ENCODE assay signal across 16 mouse cellular contexts in the genomic region with DNA sequence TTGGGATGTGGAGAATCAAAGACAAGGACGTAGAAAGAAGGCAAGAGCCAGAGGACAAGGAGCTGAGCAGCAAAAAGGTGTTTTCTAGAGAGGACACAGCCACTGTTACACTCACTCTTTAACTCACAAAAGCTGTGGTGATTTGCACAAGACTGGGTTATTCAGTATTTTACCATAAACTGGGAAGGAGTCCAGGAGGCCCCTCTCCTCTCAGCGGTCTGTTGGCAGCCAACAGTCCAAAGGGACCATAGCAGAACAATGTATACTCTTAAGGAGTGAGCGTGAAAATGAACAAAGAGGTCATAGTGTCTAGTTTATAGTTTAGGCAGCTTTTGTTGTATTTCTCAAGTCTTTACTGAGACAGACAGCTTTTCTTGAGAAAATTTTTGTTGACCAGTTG. TPM values are rescaled to one million over a fixed set of nuclear protein-coding genes. Genes with fewer than 3 reads are reported as not detected.
A peak's percentile ranks its signal among the peaks of the same experiment; 100 is the strongest.
DNase-seq lines count a peak whose midpoint lies in the region; ATAC-seq and TF ChIP-seq lines count a peak whose summit lies in the region.
"Had no signal": no experiment of that assay in that cellular context is flagged by ENCODE, and none has a peak within 500 bp of the region (broad histone marks: within the 10 kb centered on the region; RNA-seq: fewer than 3 reads in every experiment).

No protein-coding gene starts in this region.

- no peak for TF ChIP-seq CTCF in testis, adult 2 months (IDR thresholded peaks at IDR 0.05; ENCODE audit: control insufficient read depth, insufficient read depth, insufficient replicate concordance, low read depth, low read length)

- WGBS in embryonic facial prominence, embryonic 13.5 days, result 74% methylated on average over 3 of the region's 3 CpGs
- WGBS in embryonic facial prominence, embryonic 10.5 days, result 85% methylated on average over 3 of the region's 3 CpGs
- 50% methylated on average over 3 of the region's 3 CpGs for WGBS in hindbrain, embryonic 14.5 days
- 86% methylated on average over 3 of the region's 3 CpGs for WGBS in hindbrain, embryonic 11.5 days

- 0 out of 2 replicates have a peak, but pooled peaks cover 3% of the 10 kb centered on the region for H3K4me1 ChIP-seq in embryonic facial prominence, embryonic 13.5 days
- no peaks in the 10 kb centered on the region for H3K4me1 ChIP-seq in embryonic facial prominence, embryonic 10.5 days
- 0 out of 2 replicates have a peak, but pooled peaks cover 6% of the 10 kb centered on the region for H3K4me1 ChIP-seq in hindbrain, embryonic 14.5 days (replicated peaks; ENCODE audit: control insufficient read depth, insufficient read depth, low read length)
- H3K4me1 ChIP-seq in hindbrain, embryonic 11.5 days (replicated peaks; ENCODE audit: control insufficient read depth, insufficient read depth, low read length), result no peaks in the 10 kb centered on the region
- H3K4me1 ChIP-seq in testis, adult 2 months (ENCODE audit: control insufficient read depth, insufficient read depth, low read length), result no peaks in the 10 kb centered on the region
- H3K4me1 ChIP-seq: heart, embryonic 10.5 days; limb, embryonic 12.5 days; lung, embryonic 15.5 days had no signal

- no peak for ATAC-seq in embryonic facial prominence, embryonic 13.5 days (ENCODE audit: insufficient number of reproducible peaks, insufficient read depth, low FRiP score, low TSS enrichment, low read depth)
- no peak for ATAC-seq in hindbrain, embryonic 14.5 days (ENCODE audit: low FRiP score)
- ATAC-seq in hindbrain, embryonic 11.5 days (ENCODE audit: low FRiP score), result no peak
- ATAC-seq: intestine, embryonic 16.5 days; Patski had no signal

- DNase-seq in embryonic facial prominence, embryonic 10.5 days (ENCODE audit: low spot score), result no peak
- no peak for DNase-seq in hindbrain, embryonic 14.5 days (ENCODE audit: low spot score)
- no peak for DNase-seq in hindbrain, embryonic 11.5 days (ENCODE audit: low spot score)
- DNase-seq in testis, postnatal 10 days (ENCODE audit: low spot score), result no peak
- DNase-seq in cerebellum, adult 11 months, result no peak
- DNase-seq in layer of hippocampus, adult 9-11 months, result no peak
- DNase-seq: adrenal gland, adult 8-10 months; gastrocnemius, postnatal 10 days; kidney, postnatal 10 days had no signal

- no peak overlapping the region for H3K4me3 ChIP-seq in embryonic facial prominence, embryonic 13.5 days
- no peak overlapping the region for H3K4me3 ChIP-seq in embryonic facial prominence, embryonic 10.5 days
- no peak overlapping the region for H3K4me3 ChIP-seq in hindbrain, embryonic 14.5 days (replicated peaks; ENCODE audit: low read length)
- H3K4me3 ChIP-seq in hindbrain, embryonic 11.5 days (ENCODE audit: low read depth, low read length), result no peak overlapping the region
- H3K4me3 ChIP-seq in testis, adult 2 months (ENCODE audit: control insufficient read depth, low read depth, low read length), result no peak overlapping the region
- H3K4me3 ChIP-seq: heart, embryonic 10.5 days; limb, embryonic 12.5 days; lung, embryonic 15.5 days had no signal

- H3K27ac ChIP-seq in embryonic facial prominence, embryonic 13.5 days, result 0 out of 2 replicates have a peak overlapping the region, but pooled peaks have one; percentile 44
- H3K27ac ChIP-seq in embryonic facial prominence, embryonic 10.5 days (replicated peaks), result no peak overlapping the region
- peak overlapping the region; percentile 59; the same call in 1 of the 2 replicates for H3K27ac ChIP-seq in hindbrain, embryonic 14.5 days
- no peak overlapping the region for H3K27ac ChIP-seq in hindbrain, embryonic 11.5 days (ENCODE audit: low read depth, low read length)
- peak overlapping the region; percentile 8; the same call in 1 of the 2 replicates for H3K27ac ChIP-seq in testis, adult 2 months (ENCODE audit: control insufficient read depth, insufficient read depth, low read depth, low read length)
- H3K27ac ChIP-seq: heart, embryonic 10.5 days; limb, embryonic 12.5 days; lung, embryonic 15.5 days had no signal

- TF ChIP-seq POLR2A in testis, adult 2 months (IDR thresholded peaks at IDR 0.05; ENCODE audit: control insufficient read depth, low read depth, low read length), result no peak

- H3K36me3 ChIP-seq in embryonic facial prominence, embryonic 13.5 days, result peaks cover 5% of the 10 kb centered on the region; the same call in 1 of the 2 replicates
- H3K36me3 ChIP-seq in embryonic facial prominence, embryonic 10.5 days (replicated peaks), result peaks cover 16% of the 10 kb centered on the region
- H3K36me3 ChIP-seq in hindbrain, embryonic 14.5 days (replicated peaks; ENCODE audit: control insufficient read depth, insufficient read depth), result peaks cover 7% of the 10 kb centered on the region; the same call in 1 of the 2 replicates
- H3K36me3 ChIP-seq in hindbrain, embryonic 11.5 days (ENCODE audit: control insufficient read depth, insufficient read depth, low read length), result no peaks in the 10 kb centered on the region
- H3K36me3 ChIP-seq in testis, adult 2 months (ENCODE audit: control insufficient read depth, insufficient read depth, low read length), result no peaks in the 10 kb centered on the region

- no peak overlapping the region for H3K4me2 ChIP-seq in embryonic facial prominence, embryonic 13.5 days
- H3K4me2 ChIP-seq in hindbrain, embryonic 14.5 days (replicated peaks), result no peak overlapping the region
- H3K4me2 ChIP-seq in hindbrain, embryonic 11.5 days (replicated peaks; ENCODE audit: low read depth, low read length), result no peak overlapping the region
- H3K4me2 ChIP-seq: limb, embryonic 12.5 days; lung, embryonic 15.5 days had no signal

- no peak overlapping the region for H3K9ac ChIP-seq in embryonic facial prominence, embryonic 13.5 days
- H3K9ac ChIP-seq in hindbrain, embryonic 14.5 days, result no peak overlapping the region
- H3K9ac ChIP-seq in hindbrain, embryonic 11.5 days (ENCODE audit: low read depth, low read length), result no peak overlapping the region
- H3K9ac ChIP-seq: limb, embryonic 12.5 days; lung, embryonic 15.5 days had no signal

- H3K9me3 ChIP-seq in embryonic facial prominence, embryonic 13.5 days, result no peaks in the 10 kb centered on the region
- H3K9me3 ChIP-seq in embryonic facial prominence, embryonic 10.5 days, result no peaks in the 10 kb centered on the region
- no peaks in the 10 kb centered on the region for H3K9me3 ChIP-seq in hindbrain, embryonic 14.5 days (ENCODE audit: control insufficient read depth, low read length)
- H3K9me3 ChIP-seq in hindbrain, embryonic 11.5 days (ENCODE audit: control insufficient read depth, low read length), result no peaks in the 10 kb centered on the region
- H3K9me3 ChIP-seq: heart, embryonic 10.5 days; limb, embryonic 12.5 days; lung, embryonic 15.5 days had no signal

- no peaks in the 10 kb centered on the region for H3K27me3 ChIP-seq in embryonic facial prominence, embryonic 13.5 days
- H3K27me3 ChIP-seq in embryonic facial prominence, embryonic 10.5 days (replicated peaks; ENCODE audit: low read depth, poor library complexity, severe bottlenecking), result no peaks in the 10 kb centered on the region
- no peaks in the 10 kb centered on the region for H3K27me3 ChIP-seq in hindbrain, embryonic 14.5 days (ENCODE audit: control insufficient read depth, insufficient read depth, low read length)
- H3K27me3 ChIP-seq in hindbrain, embryonic 11.5 days (ENCODE audit: control insufficient read depth, insufficient read depth, low read length), result no peaks in the 10 kb centered on the region
- no peaks in the 10 kb centered on the region for H3K27me3 ChIP-seq in testis, adult 2 months (ENCODE audit: control insufficient read depth, insufficient read depth, low read length)
- H3K27me3 ChIP-seq: limb, embryonic 12.5 days; lung, embryonic 15.5 days; Patski had no signal

RNA-seq across cellular contexts. Expression of gene Ankib1, which starts 31.2 kb away (rescaled TPM):
- 13.4 and 14.4 TPM in 2 replicates for polyA plus RNA-seq in embryonic facial prominence, embryonic 13.5 days (2015; fragmentation: Nextera tagmentation; extraction: Ambion mirVana)
- polyA plus RNA-seq in embryonic facial prominence, embryonic 10.5 days (2016; fragmentation: Nextera tagmentation; extraction: Ambion mirVana), result 9.2 and 9.3 TPM in 2 replicates
- polyA plus RNA-seq in hindbrain, embryonic 14.5 days (2014; fragmentation: Nextera tagmentation; extraction: Ambion mirVana), result 25.0 and 25.7 TPM in 2 replicates
- polyA plus RNA-seq in hindbrain, embryonic 11.5 days (2014; fragmentation: Nextera tagmentation; extraction: Ambion mirVana), result 15.8 and 18.2 TPM in 2 replicates
- 7.7 and 9.0 TPM in 2 replicates for polyA plus RNA-seq in testis, adult 2 months (2012; rRNA removed)

RNA-seq across cellular contexts. Expression of gene Krit1, which starts 31.5 kb away (rescaled TPM):
- 58.7 and 65.7 TPM in 2 replicates for polyA plus RNA-seq in embryonic facial prominence, embryonic 13.5 days (2015; fragmentation: Nextera tagmentation; extraction: Ambion mirVana)
- polyA plus RNA-seq in embryonic facial prominence, embryonic 10.5 days (2016; fragmentation: Nextera tagmentation; extraction: Ambion mirVana), result 57.1 and 57.8 TPM in 2 replicates
- 49.8 and 51.4 TPM in 2 replicates for polyA plus RNA-seq in hindbrain, embryonic 14.5 days (2014; fragmentation: Nextera tagmentation; extraction: Ambion mirVana)
- polyA plus RNA-seq in hindbrain, embryonic 11.5 days (2014; fragmentation: Nextera tagmentation; extraction: Ambion mirVana), result 66.9 and 71.5 TPM in 2 replicates
- polyA plus RNA-seq in testis, adult 2 months (2012; rRNA removed), result 10.0 and 11.9 TPM in 2 replicates

Comparison
In these comparisons a context has a peak if more than half of its experiments do, and no peak if none do; other contexts are left out.
1. H3K27ac ChIP-seq: peak in embryonic facial prominence, embryonic 13.5 days (single experiment), hindbrain, embryonic 14.5 days (single experiment) and testis, adult 2 months (single experiment); none in embryonic facial prominence, embryonic 10.5 days (single experiment) and hindbrain, embryonic 11.5 days (single experiment).